Mouse (Mus musculus): ENCODE results near the gene Tas2r144. TPM values are rescaled to one million over a fixed set of nuclear protein-coding genes. Genes with fewer than 3 reads are reported as not detected.

Gene Tas2r144
- total RNA-seq, 1 experiment: not detected

DNA sequence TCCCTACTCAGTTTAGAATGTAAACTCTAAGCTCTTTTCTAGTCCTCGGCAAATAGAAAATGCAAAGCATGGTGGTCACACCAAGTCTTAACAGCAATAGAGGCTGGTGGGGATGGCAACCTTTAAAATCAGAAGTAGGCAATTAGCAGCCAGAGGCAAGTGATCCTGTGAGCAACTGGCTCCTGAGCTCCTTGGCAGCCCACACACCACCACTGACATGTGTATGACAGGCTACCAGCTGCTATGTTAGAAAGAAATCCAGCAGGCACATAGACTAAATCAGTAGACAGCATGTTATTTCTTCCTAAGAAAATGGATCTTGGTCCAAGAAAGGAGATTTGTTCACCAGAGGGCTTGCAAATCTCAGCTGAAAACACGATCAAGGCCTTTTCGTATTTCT lies 16.1 kb downstream of the Tas2r144 start:
- H3K27ac ChIP-seq (ENCODE audit: insufficient read depth, low read depth, low read length, poor library complexity, severe bottlenecking): no peak overlapping the region
- H3K9ac ChIP-seq (ENCODE audit: insufficient read depth, low read depth, low read length, poor library complexity, severe bottlenecking): no peak overlapping the region
- in situ Hi-C loops (cut with MboI; ENCODE audit: low sequenced_read_pairs in 2 of 2, unreplicated experiment in 2 of 2): loop anchor here in 1 of 2 experiments (10.0 kb wide), 1 partner anchor 354 kb away; no protein-coding TSS in a partner anchor
- no peak for DNase-seq (ENCODE audit: low read depth, low spot score)
- H3K4me3 ChIP-seq (ENCODE audit: insufficient read depth in 1 of 2, low read depth in 1 of 2, low read length in 2 of 2, poor library complexity in 1 of 2, severe bottlenecking in 1 of 2): no peak overlapping the region
- no peaks in the 10 kb centered on the region for H3K36me3 ChIP-seq (ENCODE audit: control insufficient read depth, insufficient read depth, low read length, poor library complexity, severe bottlenecking)
- TF ChIP-seq MAFK (IDR thresholded peaks at IDR 0.05; ENCODE audit: insufficient read depth, low read depth, low read length) (no peak), HCFC1 (IDR thresholded peaks at IDR 0.05; ENCODE audit: borderline replicate concordance, insufficient read depth, low read length) (no peak), ZNF384 (IDR thresholded peaks at IDR 0.05; ENCODE audit: low read depth, low read length) (no peak), ZC3H11A (IDR thresholded peaks at IDR 0.05; ENCODE audit: borderline replicate concordance, low read depth, low read length) (no peak), CHD2 (IDR thresholded peaks at IDR 0.05; ENCODE audit: low read depth, low read length) (no peak)
- no peaks in the 10 kb centered on the region for H3K4me1 ChIP-seq (ENCODE audit: control insufficient read depth in 2 of 2, insufficient read depth in 2 of 2, low read length in 2 of 2, poor library complexity in 1 of 2)
- no peaks in the 10 kb centered on the region for H3K9me3 ChIP-seq (ENCODE audit: control insufficient read depth, insufficient read depth, low read depth, low read length)

DNA sequence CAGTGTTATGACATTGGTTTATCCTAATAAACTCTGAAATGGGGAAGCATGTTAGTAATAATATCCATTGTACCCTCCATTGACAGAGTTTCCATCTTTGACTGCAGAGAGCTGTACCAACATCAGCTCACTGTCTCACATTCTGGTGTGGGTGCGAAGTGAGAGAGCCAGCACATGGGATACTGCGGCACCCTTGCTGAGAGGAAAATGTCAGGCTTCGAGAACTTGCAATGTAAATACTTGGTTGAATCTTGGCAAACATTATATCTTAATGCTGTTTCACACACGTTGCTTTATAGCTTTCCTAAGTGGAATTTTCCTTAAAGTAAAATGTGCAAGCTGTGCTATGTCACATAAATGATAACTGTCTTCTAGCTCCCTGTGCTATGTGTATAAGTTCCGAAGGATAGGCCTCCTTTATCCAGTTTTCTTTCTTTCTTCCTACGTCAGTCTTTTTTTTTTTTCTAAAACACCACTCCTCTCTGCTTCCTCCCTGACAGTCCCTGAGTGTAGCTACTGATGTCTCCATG lies 22.2 kb downstream of the Tas2r144 start:
- Histone ChIP-seq H3K4me1 (ENCODE audit: control insufficient read depth in 2 of 2, insufficient read depth in 2 of 2, low read length in 2 of 2, poor library complexity in 1 of 2) (no peaks in the 10 kb centered on the region), H3K36me3 (ENCODE audit: control insufficient read depth, insufficient read depth, low read length, poor library complexity, severe bottlenecking) (no peaks in the 10 kb centered on the region), H3K4me3 (ENCODE audit: insufficient read depth in 1 of 2, low read depth in 1 of 2, low read length in 2 of 2, poor library complexity in 1 of 2, severe bottlenecking in 1 of 2) (no peak overlapping the region), H3K9me3 (ENCODE audit: control insufficient read depth, insufficient read depth, low read depth, low read length) (no peaks in the 10 kb centered on the region), H3K27ac (ENCODE audit: insufficient read depth, low read depth, low read length, poor library complexity, severe bottlenecking) (no peak overlapping the region), H3K9ac (ENCODE audit: insufficient read depth, low read depth, low read length, poor library complexity, severe bottlenecking) (no peak overlapping the region)
- TF ChIP-seq ZNF384 (IDR thresholded peaks at IDR 0.05; ENCODE audit: low read depth, low read length): no peak
- no peak for TF ChIP-seq MAFK (IDR thresholded peaks at IDR 0.05; ENCODE audit: insufficient read depth, low read depth, low read length)
- no peak for TF ChIP-seq ZC3H11A (IDR thresholded peaks at IDR 0.05; ENCODE audit: borderline replicate concordance, low read depth, low read length)
- no peak for TF ChIP-seq CHD2 (IDR thresholded peaks at IDR 0.05; ENCODE audit: low read depth, low read length)
- TF ChIP-seq HCFC1 (IDR thresholded peaks at IDR 0.05; ENCODE audit: borderline replicate concordance, insufficient read depth, low read length): no peak
- no peak for DNase-seq (ENCODE audit: low read depth, low spot score)
- in situ Hi-C loops (cut with MboI; ENCODE audit: low sequenced_read_pairs in 2 of 2, unreplicated experiment in 2 of 2): loop anchor here in 1 of 2 experiments (10.0 kb wide), 1 partner anchor 347 kb away; no protein-coding TSS in a partner anchor

DNA sequence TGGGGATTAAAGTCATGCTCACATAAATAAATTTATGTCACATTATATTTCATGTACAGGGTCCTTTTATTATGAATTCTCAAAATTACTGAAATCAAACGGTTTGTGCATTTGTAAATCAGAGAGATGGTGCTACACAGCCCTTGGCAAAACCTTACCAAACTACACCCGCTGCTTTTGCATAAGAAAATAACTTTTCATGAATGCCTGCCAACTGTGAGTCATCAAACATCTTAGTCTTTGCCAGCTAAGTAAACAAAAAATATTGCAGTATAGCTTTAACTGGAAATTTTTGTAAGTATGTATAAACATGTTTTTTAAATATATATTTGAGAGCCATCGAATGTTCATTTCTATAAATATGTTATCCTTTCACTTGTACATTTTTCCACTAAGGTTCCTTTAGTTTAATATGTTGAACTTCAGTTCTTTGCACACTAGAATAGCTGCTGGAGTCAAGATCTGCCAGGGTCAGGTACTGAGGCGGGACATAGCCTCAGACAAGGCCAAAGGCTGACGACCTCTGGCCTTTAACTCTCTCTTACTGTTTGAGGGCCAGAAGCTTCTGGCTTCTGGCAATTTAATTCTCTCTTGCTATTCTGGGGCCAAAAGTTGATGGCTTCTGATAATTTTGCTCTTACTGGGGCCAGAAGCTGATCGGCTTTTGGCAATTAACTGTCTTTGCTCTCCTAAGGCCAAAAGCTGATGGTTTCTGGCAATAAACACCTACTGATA lies 26.4 kb downstream of the Tas2r144 start:
- no peak overlapping the region for H3K9ac ChIP-seq (ENCODE audit: insufficient read depth, low read depth, low read length, poor library complexity, severe bottlenecking)
- no peak overlapping the region for H3K27ac ChIP-seq (ENCODE audit: insufficient read depth, low read depth, low read length, poor library complexity, severe bottlenecking)
- no peaks in the 10 kb centered on the region for H3K36me3 ChIP-seq (ENCODE audit: control insufficient read depth, insufficient read depth, low read length, poor library complexity, severe bottlenecking)
- in situ Hi-C loops (cut with MboI; ENCODE audit: low sequenced_read_pairs in 2 of 2, unreplicated experiment in 2 of 2): no loop called here
- TF ChIP-seq HCFC1 (IDR thresholded peaks at IDR 0.05; ENCODE audit: borderline replicate concordance, insufficient read depth, low read length): no peak
- TF ChIP-seq MAFK (IDR thresholded peaks at IDR 0.05; ENCODE audit: insufficient read depth, low read depth, low read length): no peak
- no peak for TF ChIP-seq CHD2 (IDR thresholded peaks at IDR 0.05; ENCODE audit: low read depth, low read length)
- no peak for TF ChIP-seq ZNF384 (IDR thresholded peaks at IDR 0.05; ENCODE audit: low read depth, low read length)
- no peak for TF ChIP-seq ZC3H11A (IDR thresholded peaks at IDR 0.05; ENCODE audit: borderline replicate concordance, low read depth, low read length)
- H3K4me3 ChIP-seq (ENCODE audit: insufficient read depth in 1 of 2, low read depth in 1 of 2, low read length in 2 of 2, poor library complexity in 1 of 2, severe bottlenecking in 1 of 2): no peak overlapping the region
- H3K9me3 ChIP-seq (ENCODE audit: control insufficient read depth, insufficient read depth, low read depth, low read length): no peaks in the 10 kb centered on the region
- no peaks in the 10 kb centered on the region for H3K4me1 ChIP-seq (ENCODE audit: control insufficient read depth in 2 of 2, insufficient read depth in 2 of 2, low read length in 2 of 2, poor library complexity in 1 of 2)
- no peak for DNase-seq (ENCODE audit: low read depth, low spot score)

DNA sequence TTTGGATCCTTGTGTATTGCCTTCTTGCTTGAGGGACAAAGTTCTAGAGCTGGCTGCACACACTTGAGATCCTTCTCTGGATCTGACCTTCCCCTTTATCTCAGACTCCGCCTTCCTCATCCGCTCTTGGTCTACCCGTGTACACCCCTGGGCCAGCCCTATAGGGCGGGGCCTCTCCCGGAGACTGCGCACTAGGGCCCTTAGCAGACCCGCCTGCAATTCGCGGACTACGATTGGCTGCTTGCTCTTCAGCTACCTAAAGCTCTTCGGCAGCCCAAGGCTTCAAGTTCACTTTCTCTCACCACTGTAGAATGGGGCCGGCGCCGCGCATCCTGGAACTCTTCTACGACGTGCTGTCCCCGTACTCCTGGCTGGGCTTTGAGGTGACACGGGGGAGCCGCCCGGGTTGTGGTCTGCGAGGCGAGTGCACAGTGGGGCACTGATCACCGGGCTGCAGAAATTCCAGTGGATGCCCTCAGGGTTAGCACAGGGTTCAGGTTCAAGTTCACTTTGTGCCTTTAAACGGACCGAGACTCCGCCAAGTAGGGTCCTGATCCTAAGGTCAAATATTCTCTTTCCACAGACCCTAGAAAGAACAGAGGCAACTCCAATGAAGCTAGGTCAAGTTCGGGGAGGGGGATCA lies 30.7 kb downstream of the Tas2r144 start, which contains the start of gene Gstk1:
Gene Gstk1, plus strand, starts transcription at position 225 of the 643 bp plus-strand sequence.
- in situ Hi-C loops (cut with MboI; ENCODE audit: low sequenced_read_pairs in 2 of 2, unreplicated experiment in 2 of 2): no loop called here
- Histone ChIP-seq H3K36me3 (ENCODE audit: control insufficient read depth, insufficient read depth, low read length, poor library complexity, severe bottlenecking) (no peaks in the 10 kb centered on the region), H3K4me3 (ENCODE audit: insufficient read depth in 1 of 2, low read depth in 1 of 2, low read length in 2 of 2, poor library complexity in 1 of 2, severe bottlenecking in 1 of 2) (peak within 1 kb of the TSS; percentile 58), H3K9me3 (ENCODE audit: control insufficient read depth, insufficient read depth, low read depth, low read length) (no peaks in the 10 kb centered on the region), H3K27ac (ENCODE audit: insufficient read depth, low read depth, low read length, poor library complexity, severe bottlenecking) (no peak within 1 kb of the TSS), H3K9ac (ENCODE audit: insufficient read depth, low read depth, low read length, poor library complexity, severe bottlenecking) (peak within 1 kb of the TSS; percentile 29; the same call in 1 of the 2 replicates), H3K4me1 (ENCODE audit: control insufficient read depth in 2 of 2, insufficient read depth in 2 of 2, low read length in 2 of 2, poor library complexity in 1 of 2) (peaks cover 0 to 2% of the 10 kb centered on the region in 2 experiments; a peak in 1 of 4 replicates)
- TF ChIP-seq MAFK (IDR thresholded peaks at IDR 0.05; ENCODE audit: insufficient read depth, low read depth, low read length) (no peak), HCFC1 (IDR thresholded peaks at IDR 0.05; ENCODE audit: borderline replicate concordance, insufficient read depth, low read length) (0 out of 2 replicates have a peak, but pooled peaks have one; percentile 31)
- DNase-seq (ENCODE audit: low read depth, low spot score): peak; percentile 87
